Mouse (Mus musculus) testis, adult 2 months (tissue): ENCODE results near the gene Sox5.

Experiments
- CTCF ChIP-seq: fragments of 200-500 bp; IDR thresholded peaks from 2 replicates; pipeline ENCODE4 v1.5.1; 2012; ENCODE audit warnings: low read depth, mild to moderate bottlenecking, inconsistent platforms, low read length, moderate library complexity; ENCODE audit not compliant: control insufficient read depth, insufficient read depth, insufficient replicate concordance
- POLR2A ChIP-seq: fragments of 200-500 bp; IDR thresholded peaks from 2 replicates; pipeline ENCODE4 v1.6.1; 2012; ENCODE audit warnings: low read depth, mild to moderate bottlenecking, inconsistent platforms, low read length, moderate library complexity; ENCODE audit not compliant: control insufficient read depth

GRCm38 (mm10) chr6:144370699-144371098 is 411.1 kb downstream of the Sox5 start:
- TF ChIP-seq CTCF: no peak
- no peak for TF ChIP-seq POLR2A
